Mouse (Mus musculus): ENCODE data around the gene Tll2. TPM values are rescaled to one million over a fixed set of nuclear protein-coding genes. Genes with fewer than 3 reads are reported as not detected.

Tll2 gene
- total RNA-seq, 2 experiments from 2014 or later = 1.8 to 2.7 TPM

- peak; percentile 63 to 71 for DNase-seq (ENCODE audit: low spot score in 2 of 2)
- intact Hi-C loops (cut with DNase I) = loop anchor here (2.0 to 5.0 kb wide), 2 partner anchors 100 to 137 kb away; no protein-coding TSS in a partner anchor
Observed at GRCm38 (mm10) chr19:41104922-41105321, 101.7 kb downstream of the Tll2 start.

DNA sequence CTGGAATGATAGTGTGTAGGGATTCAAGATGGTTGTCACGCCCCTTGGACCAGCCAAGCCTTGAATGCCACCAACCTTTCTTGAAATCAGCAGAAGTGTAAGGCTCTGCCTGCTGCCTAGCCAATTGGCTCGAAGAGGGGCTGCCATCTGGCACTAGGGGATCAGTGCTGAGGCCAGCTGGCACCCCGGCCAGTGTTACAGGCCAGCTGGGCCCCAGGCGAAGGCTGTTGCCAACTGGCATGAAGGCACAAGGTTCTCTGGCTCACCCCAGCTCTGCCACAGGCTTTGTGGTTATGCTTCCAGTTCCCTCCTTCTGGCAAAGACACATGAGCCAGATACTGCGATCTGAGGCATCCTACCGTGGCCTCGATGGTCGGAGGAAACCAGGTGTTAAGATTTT is 105.2 kb downstream of the Tll2 start:
- intact Hi-C loops (cut with DNase I) = no loop called here
- DNase-seq (ENCODE audit: low spot score in 2 of 2) = peak; percentile 66 to 78

DNA sequence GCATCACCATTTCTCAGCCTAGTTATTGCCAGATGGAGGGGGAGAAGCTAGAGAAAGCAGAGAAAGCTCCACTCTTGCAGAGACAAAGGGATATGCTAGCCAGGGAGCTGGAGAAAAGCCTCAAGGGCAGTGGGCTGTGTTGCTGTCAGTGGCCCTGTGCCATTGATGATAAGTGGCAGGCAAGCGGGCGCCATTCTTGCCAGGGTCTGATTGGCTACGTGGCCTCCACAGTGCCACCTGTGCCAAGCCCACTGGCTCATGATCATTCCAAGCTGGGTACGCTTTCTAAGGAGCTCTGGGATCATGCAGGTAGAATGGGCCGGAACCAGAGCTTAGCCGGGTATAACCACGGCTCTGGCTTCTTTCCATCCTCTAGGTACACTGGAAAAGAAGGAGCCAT is 105.8 kb downstream of the Tll2 start:
- no peak for DNase-seq (ENCODE audit: low spot score in 2 of 2)
- intact Hi-C loops (cut with DNase I) = no loop called here

DNA sequence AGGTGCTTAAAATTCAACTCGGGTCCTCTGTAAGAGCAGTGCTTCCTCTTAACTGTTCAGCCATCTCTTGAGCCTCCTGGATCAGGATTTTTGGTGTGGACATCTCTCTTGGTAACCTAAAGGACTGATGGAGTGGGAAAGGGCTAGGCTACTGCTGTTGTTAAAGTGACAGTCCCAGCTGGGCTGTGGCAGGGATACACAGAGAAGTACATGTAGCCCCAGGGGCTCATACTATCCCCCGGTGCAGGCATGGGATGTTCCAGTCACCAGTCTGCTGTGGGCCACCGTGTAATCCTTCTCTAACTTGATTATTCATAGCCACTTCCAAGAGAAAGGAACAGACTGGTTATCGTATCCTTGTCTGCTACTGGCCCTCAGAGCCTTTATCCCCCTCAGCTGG is 109.6 kb downstream of the Tll2 start:
- intact Hi-C loops (cut with DNase I) = no loop called here
- no peak for DNase-seq (ENCODE audit: low spot score in 2 of 2)

GRCm38 (mm10) chr19:41091901-41092300 is 114.7 kb downstream of the Tll2 start:
- intact Hi-C loops (cut with DNase I) = no loop called here
- no peak for DNase-seq (ENCODE audit: low spot score in 2 of 2)

GRCm38 (mm10) chr19:41089833-41090232 is 116.8 kb downstream of the Tll2 start:
- peak; percentile 81 to 84 for DNase-seq (ENCODE audit: low spot score in 2 of 2)
- intact Hi-C loops (cut with DNase I) = loop anchor here (5.0 to 10.0 kb wide), 3 partner anchors 152 to 677 kb away; partner anchors contain the start of gene Lcor

DNA sequence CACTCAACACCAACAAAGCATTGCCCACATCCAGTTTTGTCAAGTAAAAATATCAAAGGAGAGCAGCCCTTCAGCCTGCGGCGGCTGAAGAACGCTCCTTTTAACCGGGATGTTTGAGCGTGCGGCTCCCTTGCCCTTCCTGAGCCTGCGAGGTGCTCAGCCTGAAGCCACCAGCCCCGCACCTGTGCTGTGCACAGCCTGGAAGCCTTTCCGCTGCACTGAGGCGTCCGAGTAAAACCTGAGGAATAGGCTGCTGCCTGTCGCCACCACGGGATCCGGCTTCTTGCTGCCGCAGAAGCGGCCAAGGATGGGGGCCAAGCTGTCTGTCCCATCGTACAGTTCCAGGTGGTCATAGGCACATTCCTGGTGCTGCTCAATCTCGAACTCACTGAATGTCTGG is 118.1 kb downstream of the Tll2 start:
- intact Hi-C loops (cut with DNase I) = loop anchor here (5.0 to 10.0 kb wide), 3 partner anchors 154 to 679 kb away; partner anchors contain the start of gene Lcor

DNA sequence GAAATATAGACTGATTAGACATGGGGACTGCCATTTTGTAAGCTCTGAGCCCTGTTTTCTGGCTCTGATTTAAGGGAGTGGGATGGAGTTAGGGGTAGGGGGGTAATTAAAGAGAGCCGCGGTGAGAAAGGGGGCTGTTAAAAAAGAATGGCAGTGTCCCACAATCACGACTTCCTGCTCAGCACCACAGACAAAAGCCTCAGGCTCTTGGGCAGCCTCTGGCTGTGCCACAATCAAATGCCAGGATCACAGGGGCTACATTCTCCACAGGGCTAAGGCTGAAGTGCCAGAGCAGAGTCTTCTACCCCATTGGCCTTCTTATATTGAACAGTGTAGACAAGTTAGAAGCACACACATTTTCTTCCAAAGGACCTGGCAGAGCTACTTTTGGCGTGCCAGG is 118.7 kb downstream of the Tll2 start:
- intact Hi-C loops (cut with DNase I) = loop anchor here (5.0 to 10.0 kb wide), 3 partner anchors 154 to 679 kb away; partner anchors contain the start of gene Lcor
- no peak for DNase-seq (ENCODE audit: low spot score in 2 of 2)

More for the DNA sequence above, 118.1 kb downstream of the Tll2 start:
- DNase-seq (ENCODE audit: low spot score in 2 of 2) = no peak

DNA sequence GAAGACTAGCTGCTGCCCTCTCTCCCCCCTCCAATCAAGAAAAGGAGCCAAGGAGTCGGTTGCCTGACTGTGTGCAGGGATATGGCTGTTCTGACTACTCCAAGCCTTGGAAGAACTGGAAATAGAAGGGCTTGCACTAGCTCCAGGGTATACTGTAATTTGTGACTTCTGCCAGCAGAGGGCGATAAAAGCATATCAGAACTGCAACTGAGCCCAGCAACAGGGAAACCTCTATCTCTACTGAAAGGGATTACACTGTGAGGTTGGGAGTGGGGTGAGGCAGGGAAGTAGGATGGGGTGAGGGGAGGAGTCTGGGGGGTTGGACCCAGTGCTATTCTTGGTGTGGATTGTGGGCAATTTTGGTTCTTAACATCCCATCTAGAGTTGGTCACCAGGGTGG is 119.9 kb downstream of the Tll2 start:
- intact Hi-C loops (cut with DNase I) = loop anchor here (5.0 to 10.0 kb wide), 3 partner anchors 156 to 681 kb away; partner anchors contain the start of gene Lcor

GRCm38 (mm10) chr19:41086289-41086688 is 120.3 kb downstream of the Tll2 start:
- intact Hi-C loops (cut with DNase I) = loop anchor here (5.0 to 10.0 kb wide), 3 partner anchors 156 to 681 kb away; partner anchors contain the start of gene Lcor
- no peak for DNase-seq (ENCODE audit: low spot score in 2 of 2)

More for the DNA sequence above, 119.9 kb downstream of the Tll2 start:
- peak; percentile 91 to 92 for DNase-seq (ENCODE audit: low spot score in 2 of 2)

GRCm38 (mm10) chr19:41083646-41084045 is 123.0 kb downstream of the Tll2 start:
- intact Hi-C loops (cut with DNase I) = loop anchor here (10.0 kb wide), 1 partner anchor 401 kb away; the partner anchor contains the start of gene Lcor
- no peak for DNase-seq (ENCODE audit: low spot score in 2 of 2)

- no peak for DNase-seq (ENCODE audit: low spot score in 2 of 2)
- intact Hi-C loops (cut with DNase I) = loop anchor here (10.0 kb wide), 1 partner anchor 403 kb away; the partner anchor contains the start of gene Lcor
Observed at GRCm38 (mm10) chr19:41081589-41081988, 125.0 kb downstream of the Tll2 start.

- no peak for DNase-seq (ENCODE audit: low spot score in 2 of 2)
- intact Hi-C loops (cut with DNase I) = no loop called here
Observed at GRCm38 (mm10) chr19:41076906-41077305, 129.7 kb downstream of the Tll2 start, which contains the start of gene Opalin. TSS of gene Opalin (minus strand) at chr19:41077113.

DNA sequence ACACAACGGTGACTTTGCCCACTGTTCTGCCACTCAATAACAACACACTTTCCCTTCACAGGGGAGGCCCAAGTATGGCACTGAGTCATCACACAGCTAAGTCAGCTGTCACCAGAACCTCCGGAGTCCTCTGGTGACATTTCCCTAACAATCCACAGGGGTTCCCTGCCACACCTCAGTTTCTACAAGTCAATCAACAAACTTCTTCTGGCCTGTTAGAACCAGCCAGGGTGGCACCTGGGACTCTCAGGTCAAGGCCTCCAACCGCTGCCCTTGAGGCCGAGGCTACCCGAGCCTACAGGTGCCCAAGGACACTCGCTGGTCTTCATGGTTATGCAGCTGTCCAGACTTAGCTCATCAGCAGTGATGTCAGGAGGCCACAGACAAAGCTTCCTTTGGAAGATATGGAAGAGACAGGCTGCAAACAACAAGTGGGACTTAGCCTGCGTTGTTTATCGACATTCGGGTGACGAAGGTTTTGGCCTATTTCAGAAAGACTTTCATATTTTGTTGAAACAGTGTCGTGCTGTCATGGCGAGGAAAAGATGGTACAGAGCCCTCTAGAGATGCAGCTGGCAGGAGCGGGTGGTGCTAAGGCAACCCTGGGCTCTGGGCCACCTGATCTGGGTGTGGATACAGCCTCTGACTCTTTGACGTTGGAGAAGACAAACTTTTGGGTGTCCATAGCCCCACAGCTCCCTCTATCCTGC is 132.7 kb downstream of the Tll2 start:
- intact Hi-C loops (cut with DNase I) = no loop called here
- no peak for DNase-seq (ENCODE audit: low spot score in 2 of 2)

DNA sequence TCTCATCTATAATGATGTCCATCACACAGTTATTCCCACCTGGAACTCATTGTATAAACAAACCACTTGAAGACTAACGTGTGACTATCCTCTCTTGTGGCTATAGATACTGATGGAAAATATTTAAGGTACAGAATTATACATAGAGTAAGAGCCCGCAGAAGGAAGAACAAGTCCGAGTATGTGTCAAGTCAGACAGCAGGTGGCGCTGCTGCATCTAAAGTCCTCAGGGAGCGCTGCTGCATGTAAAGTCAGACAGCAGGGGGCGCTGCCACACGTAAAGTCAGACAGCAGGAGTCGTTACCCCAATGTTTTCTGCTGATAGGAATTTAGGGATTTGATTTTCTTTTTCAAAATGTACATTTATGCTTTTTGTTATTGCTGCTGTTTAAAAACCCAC is 135.1 kb downstream of the Tll2 start:
- intact Hi-C loops (cut with DNase I) = no loop called here
- peak; percentile 95 for DNase-seq (ENCODE audit: low spot score in 2 of 2)

- intact Hi-C loops (cut with DNase I) = no loop called here
- no peak for DNase-seq (ENCODE audit: low spot score in 2 of 2)
Observed at GRCm38 (mm10) chr19:41054702-41055101, 151.9 kb downstream of the Tll2 start.

- intact Hi-C loops (cut with DNase I) = no loop called here
Observed at GRCm38 (mm10) chr19:41053530-41053929, 153.1 kb downstream of the Tll2 start.

DNA sequence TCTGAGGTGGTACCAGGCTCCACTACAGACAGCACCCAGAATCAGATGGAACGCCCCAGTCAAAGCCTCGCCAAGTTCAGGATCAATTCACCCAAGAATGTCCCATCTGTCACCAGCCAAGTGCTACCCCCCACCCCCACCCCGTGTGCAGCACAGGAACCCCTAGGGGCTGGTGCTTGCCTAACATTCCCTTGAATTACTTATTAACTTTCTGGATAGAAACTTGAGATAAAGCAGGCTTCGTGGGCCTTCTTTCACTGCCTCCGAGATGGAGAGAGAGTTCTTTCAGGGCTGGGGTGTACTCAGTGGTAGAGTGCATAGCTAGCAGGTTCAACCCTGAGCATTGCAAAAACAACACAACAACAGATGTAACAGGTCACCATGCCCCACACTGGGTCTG is 154.4 kb downstream of the Tll2 start:
- intact Hi-C loops (cut with DNase I) = no loop called here
- DNase-seq (ENCODE audit: low spot score in 2 of 2) = no peak

More at GRCm38 (mm10) chr19:41053530-41053929, 153.1 kb downstream of the Tll2 start:
- DNase-seq (ENCODE audit: low spot score in 2 of 2) = peak in 1 of 2 experiments; percentile 13

GRCm38 (mm10) chr19:41051714-41052113 is 154.9 kb downstream of the Tll2 start:
- intact Hi-C loops (cut with DNase I) = no loop called here
- DNase-seq (ENCODE audit: low spot score in 2 of 2) = no peak

DNA sequence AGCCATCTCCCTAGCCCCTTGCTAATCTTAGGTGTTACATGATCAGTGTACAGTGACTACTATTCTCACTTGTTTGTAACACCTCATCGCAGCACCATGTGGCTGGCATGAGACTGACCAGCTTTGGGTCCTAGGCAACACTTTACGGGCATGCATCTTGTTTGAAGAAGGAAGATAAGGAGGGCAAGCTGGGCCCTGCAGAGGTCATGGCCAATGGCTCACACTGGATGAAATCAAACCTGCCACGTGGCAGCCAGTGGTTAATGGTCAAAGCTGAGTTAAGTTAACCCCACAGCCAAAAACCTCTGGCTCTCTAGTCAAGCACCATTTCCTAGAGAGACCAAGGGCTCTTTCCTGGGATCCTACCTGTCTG is 158.5 kb downstream of the Tll2 start:
- intact Hi-C loops (cut with DNase I) = no loop called here
- no peak for DNase-seq (ENCODE audit: low spot score in 2 of 2)

Measured in left cerebral cortex, postnatal 14 days (tissue).